Mouse (Mus musculus): Measurements from ENCODE around the gene Serp1. TPM values are rescaled to one million over a fixed set of nuclear protein-coding genes. Genes with fewer than 3 reads are reported as not detected.
"Not testable (repeated sequence)": the region's sequence is repeated elsewhere in the genome, so short reads cannot be mapped to it uniquely, and the experiment has no call there.

The Serp1 gene
- polyA plus RNA-seq, 1 experiment from 2014 or later, result 157 TPM

- WGBS, result 55% methylated on average over 3 of the region's 3 CpGs
- H3K27me3 ChIP-seq, result no peaks in the 10 kb centered on the region
- no peak overlapping the region for H3K27ac ChIP-seq
- no peak overlapping the region for H3K4me2 ChIP-seq (replicated peaks)
- ATAC-seq (ENCODE audit: insufficient number of reproducible peaks, insufficient read depth, low FRiP score, low TSS enrichment), result no peak
- no peaks in the 10 kb centered on the region for H3K9me3 ChIP-seq
- H3K36me3 ChIP-seq, result no peaks in the 10 kb centered on the region
- no peak overlapping the region for H3K4me3 ChIP-seq
- no peaks in the 10 kb centered on the region for H3K4me1 ChIP-seq
- H3K9ac ChIP-seq, result no peak overlapping the region
Observed at GRCm38 (mm10) chr3:58503720-58504333, 21.9 kb downstream of the Serp1 start.

DNA sequence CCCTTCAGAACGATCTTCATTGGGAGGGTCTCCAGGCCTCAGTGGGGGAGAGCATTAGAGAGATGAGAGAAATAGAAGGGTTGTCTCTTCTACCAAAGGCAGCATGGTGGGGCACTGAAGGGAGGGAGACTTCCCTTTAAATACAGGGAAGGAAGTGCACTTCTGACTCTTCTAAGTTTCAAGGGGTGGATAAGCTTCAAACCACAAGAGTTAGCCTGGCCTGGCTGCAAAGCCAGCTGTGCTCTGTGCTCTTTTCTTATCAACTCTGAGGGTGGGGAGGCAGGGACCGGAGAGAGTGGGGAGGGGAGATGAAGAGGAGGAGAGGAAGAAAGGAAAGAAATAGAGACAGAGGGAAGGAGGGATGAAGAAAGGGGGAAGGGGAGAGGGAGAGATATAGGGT, 23.7 kb downstream of the Serp1 start:
- H3K27ac ChIP-seq, result no peak overlapping the region
- H3K4me3 ChIP-seq, result no peak overlapping the region
- no peak overlapping the region for H3K4me2 ChIP-seq (replicated peaks)
- H3K4me1 ChIP-seq, result no peaks in the 10 kb centered on the region
- no peak for ATAC-seq (ENCODE audit: insufficient number of reproducible peaks, insufficient read depth, low FRiP score, low TSS enrichment)
- no peak overlapping the region for H3K9ac ChIP-seq
- no peaks in the 10 kb centered on the region for H3K36me3 ChIP-seq
- 79% methylated on average over 2 of the region's 2 CpGs for WGBS
- H3K27me3 ChIP-seq, result no peaks in the 10 kb centered on the region
- no peaks in the 10 kb centered on the region for H3K9me3 ChIP-seq

DNA sequence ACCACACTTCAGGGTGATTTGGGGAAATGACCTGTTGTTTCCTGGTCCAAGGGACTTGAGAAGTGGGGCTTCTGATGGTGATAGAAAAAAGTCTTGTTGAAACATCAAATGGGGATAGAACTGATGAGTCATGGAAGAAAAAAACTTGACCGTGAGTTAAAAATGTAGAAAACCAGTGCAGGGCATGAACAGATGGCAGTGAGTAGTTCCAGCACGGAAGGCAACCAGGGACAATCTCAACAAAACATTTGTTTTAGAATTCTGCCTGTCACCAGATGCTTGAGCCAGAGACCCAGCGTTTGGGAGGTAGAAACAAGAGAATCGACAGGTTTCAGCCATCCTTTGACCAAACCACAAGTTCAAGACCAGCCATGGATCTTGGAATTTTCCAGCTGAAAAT, 32.1 kb downstream of the Serp1 start:
- 83% methylated on average over 4 of the region's 4 CpGs for WGBS
- H3K27me3 ChIP-seq, result no peaks in the 10 kb centered on the region

DNA sequence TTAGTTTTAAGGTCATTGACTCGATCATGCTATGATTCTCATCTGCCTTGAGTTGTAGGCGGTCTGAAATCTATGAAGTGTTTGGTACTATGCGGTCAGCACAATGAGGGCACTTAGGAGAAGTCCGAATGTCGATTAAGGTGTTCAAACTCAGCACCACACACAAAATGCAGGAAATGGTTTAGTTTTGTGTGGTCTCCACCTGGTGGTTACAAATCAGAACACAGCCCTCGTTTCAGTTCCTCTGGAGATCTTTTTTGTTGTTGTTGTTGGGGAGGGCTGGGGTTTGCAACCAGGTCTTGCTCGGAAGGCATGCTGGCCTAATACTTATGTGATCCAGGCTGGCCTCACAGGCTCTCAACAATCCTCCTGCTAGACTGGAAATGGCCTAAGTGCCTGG, 34.9 kb downstream of the Serp1 start:
- Histone ChIP-seq H3K4me1 (no peaks in the 10 kb centered on the region), H3K4me3 (no peak overlapping the region), H3K4me2 (replicated peaks) (no peak overlapping the region), H3K9me3 (no peaks in the 10 kb centered on the region), H3K36me3 (no peaks in the 10 kb centered on the region), H3K9ac (no peak overlapping the region), H3K27me3 (no peaks in the 10 kb centered on the region), H3K27ac (no peak overlapping the region)
- ATAC-seq (ENCODE audit: insufficient number of reproducible peaks, insufficient read depth, low FRiP score, low TSS enrichment), result no peak
- WGBS, result 73% methylated on average over 7 of the region's 7 CpGs

More for the DNA sequence above, 32.1 kb downstream of the Serp1 start:
- no peaks in the 10 kb centered on the region for H3K4me1 ChIP-seq
- H3K27ac ChIP-seq, result no peak overlapping the region
- no peaks in the 10 kb centered on the region for H3K36me3 ChIP-seq
- H3K9me3 ChIP-seq, result no peaks in the 10 kb centered on the region
- H3K9ac ChIP-seq, result no peak overlapping the region
- no peak for ATAC-seq (ENCODE audit: insufficient number of reproducible peaks, insufficient read depth, low FRiP score, low TSS enrichment)
- no peak overlapping the region for H3K4me2 ChIP-seq (replicated peaks)
- H3K4me3 ChIP-seq, result no peak overlapping the region

GRCm38 (mm10) chr3:58487999-58488775, 37.5 kb downstream of the Serp1 start:
- Histone ChIP-seq H3K36me3 (no peaks in the 10 kb centered on the region), H3K4me3 (no peak overlapping the region), H3K9ac (no peak overlapping the region), H3K27me3 (no peaks in the 10 kb centered on the region), H3K4me2 (replicated peaks) (no peak overlapping the region), H3K4me1 (no peaks in the 10 kb centered on the region), H3K27ac (no peak overlapping the region), H3K9me3 (no peaks in the 10 kb centered on the region)
- ATAC-seq (ENCODE audit: insufficient number of reproducible peaks, insufficient read depth, low FRiP score, low TSS enrichment), result no peak
- WGBS, result 84% methylated on average over 8 of the region's 8 CpGs

DNA sequence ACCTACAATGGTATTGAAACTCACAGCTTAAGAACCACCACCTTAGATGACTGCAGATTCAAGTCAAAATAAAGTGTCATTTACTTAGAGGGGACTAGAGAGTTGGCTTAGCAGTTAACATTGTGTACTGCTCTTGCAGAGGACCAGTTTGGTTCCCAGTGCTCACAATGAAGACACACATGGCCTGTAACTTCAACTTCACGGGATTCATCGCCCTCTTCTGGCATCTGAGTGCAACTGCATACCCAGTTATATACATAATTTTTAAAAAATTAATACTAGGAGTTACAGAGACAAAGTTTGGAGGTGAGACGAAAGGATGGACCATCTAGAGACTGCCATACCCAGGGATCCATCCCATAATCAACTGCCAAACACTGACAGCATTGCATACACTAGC, 38.6 kb downstream of the Serp1 start:
- no peak overlapping the region for H3K4me3 ChIP-seq
- no peaks in the 10 kb centered on the region for H3K4me1 ChIP-seq
- no peak overlapping the region for H3K4me2 ChIP-seq (replicated peaks)
- no peaks in the 10 kb centered on the region for H3K36me3 ChIP-seq
- 72% methylated on average over 3 of the region's 3 CpGs for WGBS
- H3K27ac ChIP-seq, result no peak overlapping the region
- H3K9me3 ChIP-seq, result no peaks in the 10 kb centered on the region
- H3K27me3 ChIP-seq, result no peaks in the 10 kb centered on the region
- ATAC-seq (ENCODE audit: insufficient number of reproducible peaks, insufficient read depth, low FRiP score, low TSS enrichment), result no peak
- H3K9ac ChIP-seq, result no peak overlapping the region

- no peaks in the 10 kb centered on the region for H3K4me1 ChIP-seq
- WGBS, result 64% methylated on average over 7 of the region's 7 CpGs
- H3K36me3 ChIP-seq, result no peaks in the 10 kb centered on the region
- H3K4me3 ChIP-seq, result no peak overlapping the region
- H3K9me3 ChIP-seq, result no peaks in the 10 kb centered on the region
- H3K4me2 ChIP-seq (replicated peaks), result no peak overlapping the region
- no peak overlapping the region for H3K27ac ChIP-seq
- ATAC-seq (ENCODE audit: insufficient number of reproducible peaks, insufficient read depth, low FRiP score, low TSS enrichment), result no peak
- H3K9ac ChIP-seq, result no peak overlapping the region
- H3K27me3 ChIP-seq, result no peaks in the 10 kb centered on the region
Observed at GRCm38 (mm10) chr3:58485883-58486282, 39.8 kb downstream of the Serp1 start.

GRCm38 (mm10) chr3:58478755-58479455, 46.8 kb downstream of the Serp1 start:
- H3K9ac ChIP-seq, result no peak overlapping the region
- H3K27ac ChIP-seq, result no peak overlapping the region
- H3K9me3 ChIP-seq, result no peaks in the 10 kb centered on the region
- H3K36me3 ChIP-seq, result no peaks in the 10 kb centered on the region
- no peaks in the 10 kb centered on the region for H3K4me1 ChIP-seq
- 86% methylated on average over 2 of the region's 2 CpGs for WGBS
- ATAC-seq (ENCODE audit: insufficient number of reproducible peaks, insufficient read depth, low FRiP score, low TSS enrichment), result no peak
- no peaks in the 10 kb centered on the region for H3K27me3 ChIP-seq
- no peak overlapping the region for H3K4me2 ChIP-seq (replicated peaks)
- no peak overlapping the region for H3K4me3 ChIP-seq

GRCm38 (mm10) chr3:58475298-58475697, 50.4 kb downstream of the Serp1 start:
- not testable (repeated sequence) for ATAC-seq (ENCODE audit: insufficient number of reproducible peaks, insufficient read depth, low FRiP score, low TSS enrichment); H3K4me2 ChIP-seq (replicated peaks); H3K27me3 ChIP-seq; H3K4me1 ChIP-seq; H3K4me3 ChIP-seq; H3K27ac ChIP-seq; H3K36me3 ChIP-seq; H3K9me3 ChIP-seq; H3K9ac ChIP-seq
- WGBS, result 94% methylated on average over 1 of the region's 1 CpGs

Other genes with a start within 250 kb of the Serp1 start
- 17.5 and 19.3 TPM in 2 replicates for gene Tsc22d2, start 111.2 kb downstream of the Serp1 start, polyA plus RNA-seq (2016; fragmentation: Nextera tagmentation; extraction: Ambion mirVana)
- gene Eif2a, start 71 bp downstream of the Serp1 start, polyA plus RNA-seq (2016; fragmentation: Nextera tagmentation; extraction: Ambion mirVana), result 56.4 and 57.4 TPM in 2 replicates
- gene Selenot, start 50.7 kb upstream of the Serp1 start, polyA plus RNA-seq (2016; fragmentation: Nextera tagmentation; extraction: Ambion mirVana), result 15.4 and 18.1 TPM in 2 replicates
- not detected in 2 replicates for gene Erich6, start 111.3 kb upstream of the Serp1 start, polyA plus RNA-seq (2016; fragmentation: Nextera tagmentation; extraction: Ambion mirVana)
- gene Siah2, start 166.5 kb upstream of the Serp1 start, polyA plus RNA-seq (2016; fragmentation: Nextera tagmentation; extraction: Ambion mirVana), result 7.4 and 8.0 TPM in 2 replicates